Mouse (Mus musculus) megakaryocyte, adult 5-6 weeks (primary cell): ENCODE results near the gene Kcng3. TPM values are rescaled to one million over a fixed set of nuclear protein-coding genes. Genes with fewer than 3 reads are reported as not detected.

Experiments
- ATAC-seq: 2 replicates; pipeline ENCODE4 v1.8.0; 2016; ENCODE audit warnings: mild to moderate bottlenecking, inconsistent platforms; ENCODE audit not compliant: poor library complexity, severe bottlenecking
- total RNA-seq, 2 experiments: library from RNA; stranded (forward) in 1 of 2; stranded (reverse) in 1 of 2; fragments of 153-499, 151-499 nt in 1 of 2; fragments of 221-1000, 200-1000 nt in 1 of 2; gene quantifications; 2 replicates each; pipeline versions ENCODE4 v1.2.3 to v1.2.4; 2015 to 2017

Gene Kcng3
- 0.16 TPM in 1 of 2 replicates, not detected in the other for total RNA-seq (2015)
- total RNA-seq (2017): not detected in 2 replicates

DNA sequence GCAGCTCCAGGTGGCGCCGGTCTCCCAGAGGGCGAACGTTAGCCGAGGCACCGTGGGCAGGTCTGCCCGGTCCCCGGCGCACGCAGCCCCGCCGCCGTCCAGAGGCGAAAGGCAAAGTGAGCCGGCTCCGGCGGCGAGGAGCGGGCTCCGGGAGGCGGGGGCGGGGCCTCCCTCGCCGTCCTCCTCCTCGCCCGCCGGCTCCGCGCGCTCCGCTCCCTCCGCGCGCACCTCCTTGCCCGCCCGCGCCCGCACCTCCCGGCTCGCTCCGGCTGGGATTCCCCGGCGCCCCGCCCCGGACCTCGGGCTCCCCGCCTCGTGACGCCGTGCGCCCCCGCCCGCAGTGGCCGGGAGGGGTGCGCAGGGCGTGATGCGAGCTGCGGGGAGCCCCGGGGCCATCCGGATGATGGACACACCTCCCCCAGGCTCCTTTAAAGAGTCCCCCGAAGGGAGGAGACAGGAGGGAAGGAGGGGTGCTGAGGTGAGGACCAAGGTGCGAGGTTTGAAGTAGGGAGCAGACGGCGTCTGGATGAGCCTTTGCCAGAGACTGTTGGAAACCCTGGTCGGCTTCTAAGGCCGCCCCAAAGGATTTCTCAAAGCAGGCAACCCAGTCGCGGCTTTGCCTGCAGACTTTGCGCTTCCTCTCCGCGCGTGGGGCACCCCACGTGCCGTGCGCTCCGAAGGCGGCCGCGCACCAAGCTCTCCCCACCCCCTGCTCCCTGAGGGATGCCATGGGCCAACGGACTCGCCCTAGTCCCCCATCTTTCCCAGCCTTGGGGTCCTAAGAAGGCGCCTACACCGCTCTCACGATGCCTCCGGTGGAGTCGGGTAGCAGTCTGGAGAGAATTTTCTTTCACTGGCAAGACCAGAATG lies at the start of gene Kcng3:
TSS of gene Kcng3 (minus strand) at position 113 of the 870 bp plus-strand sequence.
- ATAC-seq: peak; percentile 38

DNA sequence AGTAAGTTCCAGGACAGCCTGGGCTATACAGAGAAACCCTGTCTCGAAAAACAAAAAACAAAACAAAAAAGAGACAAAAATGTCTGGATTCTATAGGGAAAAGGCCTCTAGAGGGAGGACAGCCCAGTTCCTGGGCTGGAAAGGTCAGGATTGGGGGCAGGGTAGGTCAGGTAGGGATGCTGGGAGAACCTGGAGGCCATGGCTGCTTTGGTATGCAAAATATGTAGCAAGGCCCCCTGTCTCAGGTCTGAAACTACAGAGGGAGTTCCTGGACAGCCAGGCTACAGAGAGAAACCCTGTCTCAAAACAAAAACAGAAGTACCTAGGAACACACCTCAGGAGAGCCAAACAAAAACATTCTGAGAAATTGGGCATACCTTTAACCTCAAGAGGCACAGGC lies 45.7 kb upstream of the Kcng3 start:
- no peak for ATAC-seq

DNA sequence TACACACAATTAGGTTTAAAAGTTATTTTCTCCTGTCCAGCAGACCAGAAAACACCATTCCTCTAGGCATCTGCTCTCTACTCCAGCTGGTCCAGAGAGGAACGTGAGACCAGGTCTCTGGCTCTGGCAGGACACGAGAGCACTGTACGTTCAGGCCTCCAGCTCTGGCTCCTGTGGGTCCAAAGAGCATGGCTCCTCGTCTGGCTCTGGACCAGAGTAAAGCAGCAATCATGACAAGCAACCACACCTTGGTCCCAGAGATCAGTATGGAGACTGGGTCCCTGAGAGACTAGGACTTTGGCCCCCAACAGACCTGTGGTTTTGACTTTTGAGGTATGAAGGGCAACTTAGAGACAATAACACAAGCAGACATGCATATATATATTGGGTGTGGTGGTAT lies 41.0 kb upstream of the Kcng3 start:
- ATAC-seq: no peak

GRCm38 (mm10) chr17:83667934-83668690 lies 36.4 kb upstream of the Kcng3 start:
- ATAC-seq: 0 out of 2 replicates have a peak, but pooled peaks have one; percentile 18

- ATAC-seq: peak; percentile 70
Measured at GRCm38 (mm10) chr17:83666597-83667287, 35.0 kb upstream of the Kcng3 start.

- no peak for ATAC-seq
Measured at GRCm38 (mm10) chr17:83664761-83665160, 33.1 kb upstream of the Kcng3 start.

GRCm38 (mm10) chr17:83658943-83659342 lies 27.2 kb upstream of the Kcng3 start:
- no peak for ATAC-seq

DNA sequence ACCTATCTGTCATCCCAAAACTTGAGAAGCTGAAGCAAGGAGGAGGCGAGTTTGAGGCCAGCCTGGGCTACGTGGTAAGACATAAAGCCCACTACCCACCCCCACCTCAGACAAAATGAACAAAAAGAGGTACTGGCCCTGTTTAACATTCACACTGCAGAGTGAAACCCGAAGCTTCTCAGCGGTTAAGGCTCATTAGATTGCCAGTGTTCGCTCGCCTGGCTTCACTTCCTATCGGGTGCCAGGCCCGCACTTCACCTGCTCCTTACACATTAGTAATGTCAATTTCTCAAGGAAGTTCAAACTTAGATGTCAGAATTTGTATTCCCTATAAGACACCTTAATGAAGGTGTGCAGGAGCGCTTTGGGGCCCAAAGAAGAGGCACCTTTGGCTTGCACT lies 25.7 kb upstream of the Kcng3 start:
- no peak for ATAC-seq

DNA sequence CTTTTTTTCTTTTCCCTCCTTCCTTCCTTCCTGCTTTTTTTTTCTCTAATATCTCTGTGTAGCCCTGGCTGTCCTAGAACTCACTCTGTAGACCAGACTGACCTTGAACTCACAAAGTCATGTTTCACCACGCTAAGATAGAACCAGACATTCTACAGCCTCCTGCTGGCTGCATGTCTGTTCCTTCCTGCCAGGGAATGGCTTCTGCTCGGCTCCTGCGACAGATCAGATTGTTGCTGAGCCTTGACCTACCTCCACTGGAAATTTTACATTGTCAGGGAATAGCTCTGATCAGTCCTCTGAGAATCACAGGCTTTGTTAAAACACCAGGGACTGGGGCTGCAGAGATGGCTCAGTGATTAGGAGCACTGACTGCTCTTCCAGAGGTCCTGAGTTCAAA lies 24.0 kb upstream of the Kcng3 start:
- ATAC-seq: no peak

GRCm38 (mm10) chr17:83654651-83655136 lies 23.0 kb upstream of the Kcng3 start:
- ATAC-seq: peak; percentile 89

DNA sequence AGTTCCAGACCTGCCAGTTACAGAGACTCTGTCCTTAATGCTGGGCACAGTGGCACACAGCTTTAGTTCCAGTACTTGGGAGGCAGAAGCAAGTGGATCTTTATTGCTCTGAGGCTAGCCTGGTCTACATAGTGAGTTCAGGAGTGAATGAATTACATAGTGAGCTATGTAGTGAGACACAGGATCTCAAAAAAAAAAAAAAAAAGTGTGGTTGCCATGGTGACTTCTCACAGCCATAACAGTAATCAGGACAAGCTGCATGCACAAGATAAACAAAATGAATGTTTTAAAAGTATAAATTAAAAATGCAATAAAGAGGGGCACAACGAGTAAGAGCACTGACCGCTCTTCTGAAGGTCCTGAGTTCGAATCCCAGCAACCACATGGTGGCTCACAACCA lies 21.9 kb upstream of the Kcng3 start:
- no peak for ATAC-seq

GRCm38 (mm10) chr17:83650932-83651682 lies 19.4 kb upstream of the Kcng3 start:
- no peak for ATAC-seq

GRCm38 (mm10) chr17:83649986-83650385 lies 18.3 kb upstream of the Kcng3 start:
- ATAC-seq: peak; percentile 14

- ATAC-seq: no peak
Measured at GRCm38 (mm10) chr17:83647413-83647812, 15.7 kb upstream of the Kcng3 start.

- peak; percentile 66 for ATAC-seq
Measured at GRCm38 (mm10) chr17:83646425-83647163, 14.9 kb upstream of the Kcng3 start.

DNA sequence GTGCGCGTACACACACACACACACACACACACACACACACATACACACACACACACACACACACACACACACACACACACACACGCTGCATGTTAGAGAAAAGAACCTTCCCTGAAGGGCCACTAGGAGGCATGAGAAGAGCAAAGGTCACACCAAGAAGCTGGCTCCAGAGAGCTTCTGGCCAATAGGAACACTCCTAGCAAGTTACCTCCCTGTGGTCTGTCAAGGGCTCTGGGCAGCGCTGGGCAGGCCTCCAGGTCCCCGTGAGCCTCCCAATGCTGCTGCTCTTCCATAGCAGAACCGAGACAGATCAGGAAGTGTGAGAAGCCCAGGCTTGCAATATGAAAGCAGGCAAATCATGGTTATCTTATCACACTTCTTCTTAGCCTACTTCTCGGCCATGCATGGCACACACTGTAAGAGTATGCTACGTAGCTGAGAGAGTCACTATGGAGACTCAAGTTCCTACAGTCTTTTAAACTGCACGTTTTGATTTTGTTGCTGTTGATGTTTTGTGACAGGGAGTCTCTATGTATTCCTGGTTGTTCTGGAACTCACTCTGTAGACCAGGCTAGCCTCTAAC lies 13.6 kb upstream of the Kcng3 start:
- ATAC-seq: peak; percentile 96

- peak; percentile 71 for ATAC-seq
Measured at GRCm38 (mm10) chr17:83637393-83637792, 5.7 kb upstream of the Kcng3 start.

GRCm38 (mm10) chr17:83636443-83636842 lies 4.7 kb upstream of the Kcng3 start:
- ATAC-seq: no peak
